Mouse (Mus musculus) olfactory bulb, adult 2 months (tissue): ENCODE results near the gene Fam32a.

Experiments
- CTCF ChIP-seq: fragments of 200-500 bp; IDR thresholded peaks from 2 replicates; pipeline ENCODE4 v1.5.1; 2012; ENCODE audit warnings: low read depth, mild to moderate bottlenecking, low read length, moderate library complexity; ENCODE audit not compliant: insufficient read depth
- POLR2A ChIP-seq: fragments of 200-500 bp; IDR thresholded peaks from 2 replicates; pipeline ENCODE4 v1.6.1; 2012; ENCODE audit warnings: mild to moderate bottlenecking, low read depth, low read length, moderate library complexity; ENCODE audit not compliant: insufficient read depth

GRCm38 (mm10) chr8:72259862-72260261, 40.3 kb downstream of the Fam32a start:
- TF ChIP-seq CTCF (no peak), POLR2A (no peak)
